Mouse (Mus musculus) hindbrain, embryonic 10.5 days (tissue): ENCODE measurements around the gene Sgms1. TPM values are rescaled to one million over a fixed set of nuclear protein-coding genes. Genes with fewer than 3 reads are reported as not detected.

Experiments
- DNase-seq: peaks from one replicate; pipeline ENCODE4 v3.0.0-alpha.2; 2017; ENCODE audit warnings: low spot score
- H3K27ac ChIP-seq: fragments of 300-500 bp; sonication (generic); 2 replicates; pipeline ENCODE4 v1.5.1; 2016; ENCODE audit warnings: mild to moderate bottlenecking, moderate library complexity
- H3K27me3 ChIP-seq: fragments of 300-500 bp; sonication (generic); 2 replicates; pipeline ENCODE4 v1.6.1; 2016; ENCODE audit warnings: mild to moderate bottlenecking; ENCODE audit not compliant: poor library complexity, insufficient read depth, severe bottlenecking
- H3K36me3 ChIP-seq: fragments of 300-500 bp; sonication (generic); 2 replicates; pipeline ENCODE4 v1.6.1; 2016; ENCODE audit warnings: mild to moderate bottlenecking, moderate library complexity
- H3K4me1 ChIP-seq: fragments of 300-500 bp; sonication (generic); replicated peaks from 2 replicates; pipeline ENCODE4 v1.6.1; 2016; ENCODE audit warnings: mild to moderate bottlenecking
- H3K4me3 ChIP-seq: fragments of 300-500 bp; sonication (generic); 2 replicates; pipeline ENCODE4 v1.5.1; 2016; ENCODE audit warnings: mild to moderate bottlenecking, moderate library complexity
- H3K9me3 ChIP-seq: fragments of 300-500 bp; sonication (generic); 2 replicates; pipeline ENCODE4 v1.6.1; 2016; ENCODE audit warnings: mild to moderate bottlenecking, moderate library complexity
- WGBS: fragments of 180-500 bp; shearing (Covaris S2); methylation state at CpG from one replicate; pipeline ENCODE4 v1.1.7; 2016; 5-methylcytosine and 5-hydroxymethylcytosine counted together
- polyA plus RNA-seq: library from polyadenylated mRNA; unstranded; fragments of >200 nt; fragmentation: Nextera tagmentation; extraction: Ambion mirVana; gene quantifications from 2 replicates; pipeline ENCODE4 v1.2.1, GENCODE M21; 2016

The Sgms1 gene
- polyA plus RNA-seq, 1 experiment from 2014 or later = 14.4 TPM

GRCm38 (mm10) chr19:32242153-32242552, 147.4 kb downstream of the Sgms1 start:
- no peaks in the 10 kb centered on the region for H3K27me3 ChIP-seq
- 78% methylated on average over 4 of the region's 4 CpGs for WGBS
- peaks cover 4% of the 10 kb centered on the region; the same call in 1 of the 2 replicates for H3K4me1 ChIP-seq
- no peak overlapping the region for H3K4me3 ChIP-seq
- no peak overlapping the region for H3K27ac ChIP-seq
- no peaks in the 10 kb centered on the region for H3K9me3 ChIP-seq
- no peaks in the 10 kb centered on the region for H3K36me3 ChIP-seq
- DNase-seq = no peak

- Histone ChIP-seq H3K36me3 (no peaks in the 10 kb centered on the region), H3K4me3 (no peak overlapping the region), H3K4me1 (peaks cover 4% of the 10 kb centered on the region; the same call in 1 of the 2 replicates), H3K27ac (no peak overlapping the region), H3K9me3 (no peaks in the 10 kb centered on the region), H3K27me3 (no peaks in the 10 kb centered on the region)
- no peak for DNase-seq
- WGBS = 74% methylated on average over 8 of the region's 8 CpGs
Measured at GRCm38 (mm10) chr19:32240417-32240990, 149.0 kb downstream of the Sgms1 start.

GRCm38 (mm10) chr19:32239925-32240324, 149.6 kb downstream of the Sgms1 start:
- H3K4me1 ChIP-seq = peaks cover 4% of the 10 kb centered on the region; the same call in 1 of the 2 replicates
- H3K4me3 ChIP-seq = no peak overlapping the region
- no peaks in the 10 kb centered on the region for H3K27me3 ChIP-seq
- H3K36me3 ChIP-seq = no peaks in the 10 kb centered on the region
- H3K9me3 ChIP-seq = no peaks in the 10 kb centered on the region
- no peak for DNase-seq
- H3K27ac ChIP-seq = no peak overlapping the region
- 90% methylated on average over 4 of the region's 4 CpGs for WGBS

- Histone ChIP-seq H3K27ac (no peak overlapping the region), H3K27me3 (no peaks in the 10 kb centered on the region), H3K4me1 (peaks cover 4% of the 10 kb centered on the region; the same call in 1 of the 2 replicates), H3K9me3 (no peaks in the 10 kb centered on the region), H3K4me3 (no peak overlapping the region), H3K36me3 (no peaks in the 10 kb centered on the region)
- no peak for DNase-seq
- WGBS = 94% methylated on average over 6 of the region's 6 CpGs
Measured at GRCm38 (mm10) chr19:32239459-32239792, 150.1 kb downstream of the Sgms1 start.

GRCm38 (mm10) chr19:32238722-32239458, 150.6 kb downstream of the Sgms1 start:
- no peak for DNase-seq
- H3K4me1 ChIP-seq = peaks cover 4% of the 10 kb centered on the region; the same call in 1 of the 2 replicates
- WGBS = 86% methylated on average over 11 of the region's 11 CpGs
- no peak overlapping the region for H3K4me3 ChIP-seq
- no peaks in the 10 kb centered on the region for H3K9me3 ChIP-seq
- no peaks in the 10 kb centered on the region for H3K36me3 ChIP-seq
- no peaks in the 10 kb centered on the region for H3K27me3 ChIP-seq
- H3K27ac ChIP-seq = no peak overlapping the region

- H3K27me3 ChIP-seq = no peaks in the 10 kb centered on the region
- WGBS = 70% methylated on average over 5 of the region's 5 CpGs
- no peaks in the 10 kb centered on the region for H3K36me3 ChIP-seq
- H3K4me3 ChIP-seq = no peak overlapping the region
- peaks cover 4% of the 10 kb centered on the region; the same call in 1 of the 2 replicates for H3K4me1 ChIP-seq
- no peak overlapping the region for H3K27ac ChIP-seq
- DNase-seq = no peak
- no peaks in the 10 kb centered on the region for H3K9me3 ChIP-seq
Measured at GRCm38 (mm10) chr19:32237685-32238084, 151.8 kb downstream of the Sgms1 start.

- H3K36me3 ChIP-seq = no peaks in the 10 kb centered on the region
- no peaks in the 10 kb centered on the region for H3K9me3 ChIP-seq
- H3K27me3 ChIP-seq = no peaks in the 10 kb centered on the region
- no peak for DNase-seq
- H3K4me3 ChIP-seq = no peak overlapping the region
- H3K4me1 ChIP-seq = peaks cover 2% of the 10 kb centered on the region; the same call in 1 of the 2 replicates
- no peak overlapping the region for H3K27ac ChIP-seq
- 90% methylated on average over 3 of the region's 3 CpGs for WGBS
Measured at GRCm38 (mm10) chr19:32237173-32237583, 152.3 kb downstream of the Sgms1 start.

- Histone ChIP-seq H3K9me3 (no peaks in the 10 kb centered on the region), H3K4me1 (no peaks in the 10 kb centered on the region; the same call in 1 of the 2 replicates), H3K27ac (no peak overlapping the region), H3K4me3 (no peak overlapping the region), H3K36me3 (no peaks in the 10 kb centered on the region), H3K27me3 (no peaks in the 10 kb centered on the region)
- DNase-seq = no peak
- 81% methylated on average over 6 of the region's 6 CpGs for WGBS
Measured at GRCm38 (mm10) chr19:32234717-32235434, 154.6 kb downstream of the Sgms1 start.

GRCm38 (mm10) chr19:32231292-32231691, 158.2 kb downstream of the Sgms1 start:
- Histone ChIP-seq H3K4me3 (no peak overlapping the region), H3K4me1 (no peaks in the 10 kb centered on the region), H3K27me3 (no peaks in the 10 kb centered on the region), H3K9me3 (no peaks in the 10 kb centered on the region), H3K27ac (no peak overlapping the region), H3K36me3 (no peaks in the 10 kb centered on the region)
- no peak for DNase-seq
- 79% methylated on average over 10 of the region's 10 CpGs for WGBS

- Histone ChIP-seq H3K36me3 (no peaks in the 10 kb centered on the region), H3K27ac (no peak overlapping the region), H3K9me3 (no peaks in the 10 kb centered on the region), H3K4me1 (no peaks in the 10 kb centered on the region), H3K27me3 (no peaks in the 10 kb centered on the region), H3K4me3 (no peak overlapping the region)
- WGBS = 82% methylated on average over 5 of the region's 5 CpGs
- DNase-seq = no peak
Measured at GRCm38 (mm10) chr19:32230798-32231197, 158.7 kb downstream of the Sgms1 start.

GRCm38 (mm10) chr19:32230301-32230700, 159.2 kb downstream of the Sgms1 start:
- WGBS = 90% methylated on average over 5 of the region's 5 CpGs
- H3K36me3 ChIP-seq = no peaks in the 10 kb centered on the region
- no peaks in the 10 kb centered on the region for H3K27me3 ChIP-seq
- H3K4me3 ChIP-seq = no peak overlapping the region
- no peak overlapping the region for H3K27ac ChIP-seq
- no peak for DNase-seq
- H3K9me3 ChIP-seq = no peaks in the 10 kb centered on the region
- H3K4me1 ChIP-seq = no peaks in the 10 kb centered on the region

- no peaks in the 10 kb centered on the region for H3K27me3 ChIP-seq
- no peak for DNase-seq
- H3K4me3 ChIP-seq = no peak overlapping the region
- no peaks in the 10 kb centered on the region for H3K9me3 ChIP-seq
- WGBS = 88% methylated on average over 5 of the region's 5 CpGs
- no peaks in the 10 kb centered on the region for H3K4me1 ChIP-seq
- no peaks in the 10 kb centered on the region for H3K36me3 ChIP-seq
- H3K27ac ChIP-seq = no peak overlapping the region
Measured at GRCm38 (mm10) chr19:32229776-32230175, 159.7 kb downstream of the Sgms1 start.

- WGBS = 89% methylated on average over 2 of the region's 2 CpGs
- no peaks in the 10 kb centered on the region for H3K9me3 ChIP-seq
- H3K4me1 ChIP-seq = no peaks in the 10 kb centered on the region
- DNase-seq = no peak
- H3K27ac ChIP-seq = no peak overlapping the region
- H3K27me3 ChIP-seq = no peaks in the 10 kb centered on the region
- H3K36me3 ChIP-seq = 0 out of 2 replicates have a peak, but pooled peaks cover 6% of the 10 kb centered on the region
- no peak overlapping the region for H3K4me3 ChIP-seq
Measured at GRCm38 (mm10) chr19:32227175-32227574, 162.3 kb downstream of the Sgms1 start.
